Mouse (Mus musculus) cortical plate, adult 2 months (tissue): Measurements from ENCODE around the gene A930004D18Rik. TPM values are rescaled to one million over a fixed set of nuclear protein-coding genes. Genes with fewer than 3 reads are reported as not detected.

ENCODE experiments used
- H3K27ac ChIP-seq: fragments of 200-500 bp; 2 replicates; pipeline ENCODE4 v1.5.1; 2012; ENCODE audit warnings: low read length, control low read depth, inconsistent platforms; ENCODE audit not compliant: insufficient read depth
- H3K4me1 ChIP-seq: fragments of 200-500 bp; 2 replicates; pipeline ENCODE4 v1.6.1; 2011; ENCODE audit warnings: low read length; ENCODE audit not compliant: control insufficient read depth, insufficient read depth
- H3K4me3 ChIP-seq: fragments of 200-500 bp; 2 replicates; pipeline ENCODE4 v1.5.1; 2011; ENCODE audit warnings: mild to moderate bottlenecking, low read length, control low read depth; ENCODE audit not compliant: insufficient read depth
- CTCF ChIP-seq: fragments of 200-500 bp; IDR thresholded peaks from 2 replicates; pipeline ENCODE4 v1.5.1; 2011; ENCODE audit warnings: mild to moderate bottlenecking, control low read depth, low read length; ENCODE audit not compliant: insufficient read depth; ENCODE audit errors: extremely low read depth
- POLR2A ChIP-seq: fragments of 200-500 bp; IDR thresholded peaks from 2 replicates; pipeline ENCODE4 v1.6.1; 2011; ENCODE audit warnings: mild to moderate bottlenecking, low read length, control low read depth; ENCODE audit not compliant: insufficient read depth; ENCODE audit errors: extremely low read depth
- polyA plus RNA-seq: library from polyadenylated mRNA; depleted of rRNA; stranded (reverse); fragments of >200 nt; gene quantifications from 2 replicates; pipeline ENCODE4 v1.2.3, GENCODE M21; 2012

A930004D18Rik gene
- polyA plus RNA-seq, 1 experiment = 1.9 TPM

GRCm38 (mm10) chr2:18016639-18017038 lies 20.9 kb downstream of the A930004D18Rik start:
- no peak overlapping the region for H3K4me3 ChIP-seq
- no peaks in the 10 kb centered on the region for H3K4me1 ChIP-seq
- no peak overlapping the region for H3K27ac ChIP-seq
- no peak for TF ChIP-seq POLR2A
- TF ChIP-seq CTCF = no peak

DNA sequence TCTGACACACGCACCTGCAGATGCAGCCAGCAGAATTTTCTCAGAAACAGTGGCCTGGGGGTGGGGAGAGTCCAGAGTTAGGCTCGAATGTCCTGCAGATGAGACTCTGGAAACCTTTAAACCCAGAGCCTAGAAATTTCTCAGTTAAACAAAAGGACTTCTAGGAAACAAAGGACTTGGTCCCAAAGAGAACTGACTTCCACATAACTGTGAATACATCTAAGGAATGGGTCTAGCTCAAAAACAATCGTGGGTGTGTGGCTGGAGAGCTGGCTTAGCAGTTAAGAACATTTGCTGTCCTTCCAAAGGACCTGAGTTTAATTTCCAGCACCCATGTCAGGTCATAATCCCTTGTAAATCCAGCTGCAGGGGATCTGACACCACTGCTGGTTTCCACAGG lies 22.0 kb downstream of the A930004D18Rik start:
- no peak overlapping the region for H3K4me3 ChIP-seq
- H3K27ac ChIP-seq = no peak overlapping the region
- no peak for TF ChIP-seq POLR2A
- no peak for TF ChIP-seq CTCF
- H3K4me1 ChIP-seq = no peaks in the 10 kb centered on the region

DNA sequence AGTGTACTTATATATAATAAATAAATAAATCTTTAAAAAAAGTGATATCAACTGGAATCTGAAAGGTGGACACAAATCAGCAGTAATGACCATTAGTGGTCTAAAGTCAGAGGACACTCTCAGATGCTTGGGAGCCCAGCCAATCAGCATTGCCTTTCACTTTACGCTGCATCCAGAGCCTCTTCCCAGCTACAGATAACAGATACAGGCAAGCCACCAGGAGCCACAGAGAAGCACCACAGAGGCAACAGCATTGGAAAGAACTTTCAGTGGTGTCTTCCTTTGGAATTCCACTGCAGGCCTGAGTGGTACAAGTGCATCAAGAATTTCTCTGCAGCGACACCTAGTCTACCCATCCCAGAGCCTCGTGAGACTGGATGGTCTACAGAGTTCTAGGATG lies 24.7 kb downstream of the A930004D18Rik start:
- Histone ChIP-seq H3K27ac (no peak overlapping the region), H3K4me3 (no peak overlapping the region), H3K4me1 (no peaks in the 10 kb centered on the region)
- no peak for TF ChIP-seq POLR2A
- TF ChIP-seq CTCF = no peak

DNA sequence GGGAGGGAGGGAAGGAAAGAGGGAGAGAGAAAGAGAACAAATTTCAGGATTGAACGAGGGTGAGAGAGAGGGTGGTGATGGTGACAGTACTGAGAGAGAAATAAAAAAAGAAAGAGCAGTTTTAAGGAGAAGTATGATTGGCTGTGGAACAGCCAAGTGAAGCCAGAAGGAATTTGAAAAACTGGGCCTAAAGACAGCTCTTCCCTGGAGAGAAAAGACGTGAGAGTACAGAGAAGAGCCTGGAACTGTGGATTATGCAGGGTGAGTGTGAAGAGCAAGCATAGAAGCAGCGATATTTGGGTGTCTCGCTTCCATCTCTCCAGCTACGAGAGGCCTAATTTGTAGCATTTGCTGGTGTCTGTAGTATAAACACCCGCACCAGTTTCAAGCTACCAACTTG lies 26.3 kb downstream of the A930004D18Rik start:
- TF ChIP-seq POLR2A (no peak), CTCF (no peak)
- no peak overlapping the region for H3K4me3 ChIP-seq
- no peaks in the 10 kb centered on the region for H3K4me1 ChIP-seq
- no peak overlapping the region for H3K27ac ChIP-seq

GRCm38 (mm10) chr2:18005137-18005536 lies 32.4 kb downstream of the A930004D18Rik start:
- no peak overlapping the region for H3K27ac ChIP-seq
- TF ChIP-seq CTCF (no peak), POLR2A (no peak)
- no peak overlapping the region for H3K4me3 ChIP-seq
- H3K4me1 ChIP-seq = no peaks in the 10 kb centered on the region

DNA sequence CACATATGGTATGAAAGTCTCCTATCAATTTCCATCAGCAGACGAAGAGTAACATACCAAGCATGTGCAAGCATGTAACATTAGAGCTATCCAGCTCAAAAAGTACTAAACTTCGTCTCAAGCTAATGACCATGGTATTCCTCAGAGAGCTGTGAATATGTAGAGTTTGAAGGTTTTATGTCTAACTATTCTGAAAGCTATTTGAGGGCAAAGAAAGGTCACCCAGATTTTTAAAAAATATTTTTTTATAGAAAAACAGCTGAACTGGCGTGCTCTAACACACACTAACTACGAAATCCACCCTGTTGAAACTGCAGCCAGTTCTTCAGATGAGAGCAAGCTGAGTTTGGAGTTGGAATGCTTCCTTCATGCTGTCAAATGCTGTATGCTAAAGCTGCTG lies 33.3 kb downstream of the A930004D18Rik start:
- TF ChIP-seq POLR2A = no peak
- TF ChIP-seq CTCF = no peak
- no peak overlapping the region for H3K4me3 ChIP-seq

GRCm38 (mm10) chr2:18002306-18002705 lies 35.2 kb downstream of the A930004D18Rik start:
- no peak overlapping the region for H3K27ac ChIP-seq
- no peak for TF ChIP-seq POLR2A
- no peak for TF ChIP-seq CTCF
- H3K4me1 ChIP-seq = no peaks in the 10 kb centered on the region
- no peak overlapping the region for H3K4me3 ChIP-seq

More for the DNA sequence above, 33.3 kb downstream of the A930004D18Rik start:
- Histone ChIP-seq H3K27ac (no peak overlapping the region), H3K4me1 (no peaks in the 10 kb centered on the region)

- TF ChIP-seq POLR2A (no peak), CTCF (no peak)
- no peak within 1 kb of the TSS for H3K4me3 ChIP-seq
- H3K27ac ChIP-seq = no peak within 1 kb of the TSS
- H3K4me1 ChIP-seq = no peaks in the 10 kb centered on the region
Observed at GRCm38 (mm10) chr2:17996858-17997257, 40.7 kb downstream of the A930004D18Rik start, which contains the start of gene H2al2a. TSS of gene H2al2a (minus strand) at chr2:17996958.

GRCm38 (mm10) chr2:17989562-17989961 lies 48.0 kb downstream of the A930004D18Rik start:
- no peak overlapping the region for H3K27ac ChIP-seq
- H3K4me3 ChIP-seq = no peak overlapping the region
- no peaks in the 10 kb centered on the region for H3K4me1 ChIP-seq
- no peak for TF ChIP-seq POLR2A
- no peak for TF ChIP-seq CTCF

GRCm38 (mm10) chr2:17989115-17989514 lies 48.4 kb downstream of the A930004D18Rik start:
- H3K4me1 ChIP-seq = no peaks in the 10 kb centered on the region
- no peak overlapping the region for H3K27ac ChIP-seq
- H3K4me3 ChIP-seq = no peak overlapping the region
- TF ChIP-seq CTCF = no peak
